Mouse (Mus musculus) stomach, embryonic 15.5 days (tissue): ENCODE measurements around the gene Arhgef38. TPM values are rescaled to one million over a fixed set of nuclear protein-coding genes. Genes with fewer than 3 reads are reported as not detected.

Experiments used
- ATAC-seq: fragments of 200-750 bp; cut with Nextera tagmentation; 2 replicates; pipeline ENCODE4 v1.8.0; 2017; ENCODE audit warnings: low read depth, moderate number of reproducible peaks, moderate TSS enrichment; ENCODE audit not compliant: insufficient read depth, low FRiP score
- H3K27ac ChIP-seq: fragments of 300-500 bp; sonication (generic); 2 replicates; pipeline ENCODE4 v1.5.1; 2015; ENCODE audit warnings: mild to moderate bottlenecking, inconsistent platforms
- H3K27me3 ChIP-seq: fragments of 300-500 bp; sonication (generic); replicated peaks from 2 replicates; pipeline ENCODE4 v1.6.1; 2015; ENCODE audit warnings: inconsistent platforms
- H3K36me3 ChIP-seq: fragments of 300-500 bp; sonication (generic); 2 replicates; pipeline ENCODE4 v1.6.1; 2015; ENCODE audit warnings: inconsistent platforms
- H3K4me1 ChIP-seq: fragments of 300-500 bp; sonication (generic); 2 replicates; pipeline ENCODE4 v1.6.1; 2015; ENCODE audit warnings: inconsistent platforms
- H3K4me2 ChIP-seq: fragments of 300-500 bp; sonication (generic); 2 replicates; pipeline ENCODE4 v1.6.1; 2015; ENCODE audit warnings: mild to moderate bottlenecking, inconsistent platforms
- H3K4me3 ChIP-seq: fragments of 300-500 bp; sonication (generic); replicated peaks from 2 replicates; pipeline ENCODE4 v1.5.1; 2015; ENCODE audit warnings: inconsistent platforms
- H3K9ac ChIP-seq: fragments of 300-500 bp; sonication (generic); 2 replicates; pipeline ENCODE4 v1.6.1; 2015; ENCODE audit warnings: inconsistent platforms
- H3K9me3 ChIP-seq: fragments of 300-500 bp; sonication (generic); 2 replicates; pipeline ENCODE4 v1.6.1; 2016; ENCODE audit warnings: inconsistent platforms
- WGBS: fragments of 180-500 bp; shearing (Covaris S2); methylation state at CpG from one replicate; pipeline ENCODE4 v1.1.7; 2015; 5-methylcytosine and 5-hydroxymethylcytosine counted together
- polyA plus RNA-seq: library from polyadenylated mRNA; unstranded; fragments of >200 nt; fragmentation: Nextera tagmentation; extraction: Ambion mirVana; gene quantifications from 2 replicates; pipeline ENCODE4 v1.2.1, GENCODE M21; 2015

The Arhgef38 gene
- polyA plus RNA-seq, 1 experiment from 2014 or later = 2.0 TPM

DNA sequence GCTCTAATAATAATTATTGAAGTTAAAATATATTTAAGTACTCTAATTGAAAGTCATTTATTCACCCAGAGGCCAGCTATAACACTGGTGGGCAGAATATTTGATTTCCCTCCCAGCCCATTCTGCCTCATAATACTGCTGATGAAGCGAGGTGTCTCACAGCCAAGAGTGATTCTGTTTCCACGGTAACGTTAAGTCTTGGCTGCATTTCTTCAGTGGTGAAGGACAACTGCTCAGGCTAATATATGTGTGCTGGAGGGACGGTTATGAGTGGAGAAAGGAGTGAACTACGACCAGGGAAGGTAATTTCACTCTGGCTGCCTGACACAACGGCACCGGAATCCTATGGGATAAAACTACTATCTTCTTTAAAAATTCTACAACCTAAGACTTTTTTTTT lies 71.6 kb downstream of the Arhgef38 start:
- Histone ChIP-seq H3K36me3 (no peaks in the 10 kb centered on the region), H3K27me3 (no peaks in the 10 kb centered on the region), H3K4me3 (no peak overlapping the region), H3K9ac (no peak overlapping the region), H3K4me2 (no peak overlapping the region), H3K9me3 (no peaks in the 10 kb centered on the region), H3K4me1 (no peaks in the 10 kb centered on the region), H3K27ac (no peak overlapping the region)
- ATAC-seq = no peak
- 64% methylated on average over 7 of the region's 7 CpGs for WGBS

DNA sequence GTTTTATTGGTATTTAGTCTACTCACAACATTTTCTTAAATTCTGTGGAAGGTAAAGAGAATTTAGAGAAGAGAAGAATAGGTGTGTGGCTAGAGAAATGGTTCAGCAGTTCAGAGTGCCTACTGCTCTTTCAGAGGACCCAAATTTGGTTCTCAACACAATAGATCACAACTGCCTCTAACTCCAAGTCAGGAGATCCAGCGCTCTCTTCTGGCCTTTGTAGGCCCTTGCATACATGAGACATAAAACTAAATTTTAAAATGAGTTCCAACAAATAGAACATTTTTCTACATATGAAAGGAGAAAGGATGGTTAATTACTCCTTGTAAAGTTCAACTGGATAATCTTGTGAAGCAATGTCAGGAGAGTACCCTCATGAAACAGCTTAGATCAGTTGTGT lies 73.3 kb downstream of the Arhgef38 start:
- no peaks in the 10 kb centered on the region for H3K9me3 ChIP-seq
- H3K4me2 ChIP-seq = no peak overlapping the region
- no peak overlapping the region for H3K9ac ChIP-seq
- WGBS = 90% methylated on average over 1 of the region's 1 CpGs
- ATAC-seq = no peak
- no peaks in the 10 kb centered on the region for H3K27me3 ChIP-seq
- no peaks in the 10 kb centered on the region for H3K4me1 ChIP-seq
- H3K27ac ChIP-seq = no peak overlapping the region
- no peaks in the 10 kb centered on the region for H3K36me3 ChIP-seq
- H3K4me3 ChIP-seq = no peak overlapping the region

DNA sequence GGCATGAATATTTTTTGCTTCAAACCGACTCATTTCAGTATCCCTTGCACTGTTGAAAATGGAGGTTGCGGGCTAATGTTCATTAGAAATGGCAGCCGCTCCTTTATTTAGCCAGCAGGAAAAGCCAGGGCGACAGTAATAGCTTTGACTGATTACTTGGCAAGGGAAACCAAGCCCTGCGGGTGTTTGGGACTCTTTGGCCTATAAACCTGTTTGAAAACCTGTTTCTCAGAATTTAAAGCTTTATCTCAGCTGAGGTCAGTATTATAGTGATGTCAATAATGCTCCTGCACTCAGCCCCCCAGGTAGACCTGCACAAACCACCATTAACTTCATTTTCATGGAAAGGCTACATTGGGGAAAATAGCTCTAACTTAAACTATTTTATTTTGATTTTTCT lies 76.5 kb downstream of the Arhgef38 start:
- Histone ChIP-seq H3K36me3 (no peaks in the 10 kb centered on the region), H3K9ac (no peak overlapping the region), H3K4me1 (no peaks in the 10 kb centered on the region), H3K27ac (no peak overlapping the region), H3K4me2 (no peak overlapping the region), H3K27me3 (no peaks in the 10 kb centered on the region), H3K4me3 (no peak overlapping the region), H3K9me3 (no peaks in the 10 kb centered on the region)
- 31% methylated on average over 5 of the region's 5 CpGs for WGBS
- peak; percentile 43; the same call in 1 of the 2 replicates for ATAC-seq

DNA sequence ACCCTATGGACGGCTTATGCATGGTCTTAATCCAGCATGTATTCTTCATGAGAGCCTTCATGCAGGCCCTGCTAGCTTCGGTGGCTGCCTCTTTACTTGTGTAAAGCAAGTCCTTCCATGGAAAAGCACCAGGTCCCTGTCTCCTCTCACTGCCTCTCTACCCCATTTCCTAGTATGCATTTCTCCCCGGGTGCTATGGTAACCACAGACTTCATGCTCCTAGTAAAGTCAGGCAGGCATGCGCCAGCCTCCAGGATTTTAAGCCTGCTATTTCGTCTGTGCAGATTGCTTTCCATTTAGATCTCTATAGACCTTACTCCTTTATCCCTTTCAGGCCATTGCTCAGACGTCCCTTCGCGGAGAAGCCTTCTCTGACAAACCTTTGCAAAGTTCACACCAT lies 80.1 kb downstream of the Arhgef38 start:
- no peaks in the 10 kb centered on the region for H3K27me3 ChIP-seq
- H3K36me3 ChIP-seq = no peaks in the 10 kb centered on the region
- no peaks in the 10 kb centered on the region for H3K4me1 ChIP-seq
- no peak overlapping the region for H3K4me2 ChIP-seq
- H3K27ac ChIP-seq = no peak overlapping the region
- ATAC-seq = no peak
- no peaks in the 10 kb centered on the region for H3K9me3 ChIP-seq
- no peak overlapping the region for H3K4me3 ChIP-seq
- no peak overlapping the region for H3K9ac ChIP-seq
- WGBS = 79% methylated on average over 8 of the region's 8 CpGs

DNA sequence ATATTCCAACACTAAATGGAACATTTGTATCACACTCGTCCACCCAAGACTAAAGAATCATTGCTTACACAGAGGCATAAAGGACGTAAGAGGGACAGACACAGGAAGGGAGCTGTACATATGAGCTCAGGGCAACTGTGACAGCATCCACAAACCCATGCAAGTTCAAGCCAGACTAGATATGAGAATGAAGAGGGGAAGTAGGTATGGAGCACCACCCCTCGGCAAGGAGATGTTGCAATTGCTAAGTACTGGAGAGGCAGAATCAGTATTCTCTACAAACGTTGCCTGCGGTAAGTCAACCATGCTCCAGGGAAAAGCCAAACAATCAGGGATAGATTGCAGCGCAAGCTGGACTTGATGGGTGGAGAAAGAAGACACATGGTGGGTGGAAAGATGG lies 81.1 kb downstream of the Arhgef38 start:
- Histone ChIP-seq H3K9me3 (no peaks in the 10 kb centered on the region), H3K27ac (no peak overlapping the region), H3K4me2 (no peak overlapping the region), H3K9ac (no peak overlapping the region), H3K4me3 (no peak overlapping the region), H3K36me3 (no peaks in the 10 kb centered on the region), H3K4me1 (no peaks in the 10 kb centered on the region), H3K27me3 (no peaks in the 10 kb centered on the region)
- WGBS = 60% methylated on average over 6 of the region's 6 CpGs
- no peak for ATAC-seq

DNA sequence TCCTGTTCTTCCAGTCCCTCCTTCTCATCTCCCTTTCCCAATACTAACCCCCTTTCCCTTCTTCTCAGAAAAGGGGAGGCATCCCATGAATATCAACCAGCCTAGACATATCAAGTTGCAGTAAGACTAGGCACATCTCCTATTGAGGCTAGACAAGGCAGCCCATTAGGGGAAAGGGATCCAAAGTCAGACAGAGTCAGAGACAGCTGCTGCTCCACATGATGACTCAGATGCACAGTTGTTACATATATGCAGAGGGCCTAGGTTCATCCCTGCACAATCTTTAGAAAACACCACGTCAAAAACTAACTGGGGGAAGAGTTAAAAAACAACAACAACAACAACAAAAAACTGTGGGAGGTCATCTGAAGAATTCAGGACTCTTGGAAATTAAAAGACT lies 81.9 kb downstream of the Arhgef38 start:
- WGBS = 63% methylated on average over 1 of the region's 1 CpGs
- no peak for ATAC-seq
- Histone ChIP-seq H3K36me3 (no peaks in the 10 kb centered on the region), H3K4me3 (no peak overlapping the region), H3K4me2 (no peak overlapping the region), H3K27ac (no peak overlapping the region), H3K9ac (no peak overlapping the region), H3K9me3 (no peaks in the 10 kb centered on the region), H3K27me3 (no peaks in the 10 kb centered on the region), H3K4me1 (no peaks in the 10 kb centered on the region)

DNA sequence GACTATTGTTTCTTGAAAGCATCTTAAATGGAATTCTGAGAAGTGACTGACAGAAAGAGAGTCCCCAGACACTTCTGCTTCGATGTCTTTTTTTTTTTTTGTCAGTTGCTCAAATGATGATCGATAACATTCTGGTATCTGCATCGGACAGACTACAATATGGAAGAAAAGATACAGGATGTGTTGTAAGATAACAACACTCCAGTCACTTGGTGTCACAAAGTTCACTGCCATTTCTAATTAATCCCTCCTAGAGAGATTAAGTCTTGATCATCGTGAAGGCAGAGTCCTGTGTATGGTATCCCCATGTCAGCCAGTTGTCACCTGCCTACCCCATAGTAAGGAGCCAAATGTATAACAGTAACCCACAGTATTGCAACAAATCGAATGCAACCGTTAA lies 83.1 kb downstream of the Arhgef38 start:
- no peak for ATAC-seq
- H3K27me3 ChIP-seq = no peaks in the 10 kb centered on the region
- H3K4me2 ChIP-seq = no peak overlapping the region
- no peak overlapping the region for H3K4me3 ChIP-seq
- H3K9me3 ChIP-seq = no peaks in the 10 kb centered on the region
- no peak overlapping the region for H3K9ac ChIP-seq
- H3K4me1 ChIP-seq = no peaks in the 10 kb centered on the region
- WGBS = 85% methylated on average over 6 of the region's 6 CpGs
- H3K27ac ChIP-seq = no peak overlapping the region
- H3K36me3 ChIP-seq = no peaks in the 10 kb centered on the region

DNA sequence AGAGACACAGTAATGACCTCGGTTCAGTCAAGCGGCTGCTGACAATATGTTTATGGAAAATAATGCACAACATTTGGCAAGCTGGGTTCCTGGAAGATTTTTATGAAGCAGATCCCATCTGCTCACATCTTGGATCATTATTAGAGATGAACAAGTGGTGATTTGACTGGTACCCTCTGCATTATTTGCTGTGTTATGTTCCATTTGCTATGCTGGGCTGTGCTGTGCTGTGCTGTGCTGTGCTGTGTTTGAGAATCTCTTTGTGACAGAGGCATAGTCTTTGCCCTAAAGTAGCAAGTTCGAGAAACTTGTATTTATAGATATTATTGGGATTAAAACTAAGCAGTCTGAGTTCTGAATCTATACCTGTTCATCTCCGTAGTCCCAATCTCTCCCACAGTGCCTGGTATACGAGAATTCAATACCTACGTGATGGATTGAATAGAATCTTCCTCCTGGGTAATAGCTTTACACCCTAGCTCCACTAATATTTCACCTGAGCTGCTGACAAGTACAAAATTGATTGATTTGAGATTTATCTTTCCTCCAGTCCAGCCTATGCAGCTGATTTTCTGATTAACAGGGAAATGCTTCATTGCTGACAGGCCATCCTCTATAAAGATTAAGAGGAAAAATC lies 90.1 kb downstream of the Arhgef38 start:
- no peak overlapping the region for H3K4me2 ChIP-seq
- ATAC-seq = no peak
- 76% methylated on average over 6 of the region's 6 CpGs for WGBS
- H3K36me3 ChIP-seq = no peaks in the 10 kb centered on the region
- no peak overlapping the region for H3K9ac ChIP-seq
- no peak overlapping the region for H3K4me3 ChIP-seq
- no peak overlapping the region for H3K27ac ChIP-seq
- no peaks in the 10 kb centered on the region for H3K9me3 ChIP-seq
- no peaks in the 10 kb centered on the region for H3K27me3 ChIP-seq
- H3K4me1 ChIP-seq = no peaks in the 10 kb centered on the region

DNA sequence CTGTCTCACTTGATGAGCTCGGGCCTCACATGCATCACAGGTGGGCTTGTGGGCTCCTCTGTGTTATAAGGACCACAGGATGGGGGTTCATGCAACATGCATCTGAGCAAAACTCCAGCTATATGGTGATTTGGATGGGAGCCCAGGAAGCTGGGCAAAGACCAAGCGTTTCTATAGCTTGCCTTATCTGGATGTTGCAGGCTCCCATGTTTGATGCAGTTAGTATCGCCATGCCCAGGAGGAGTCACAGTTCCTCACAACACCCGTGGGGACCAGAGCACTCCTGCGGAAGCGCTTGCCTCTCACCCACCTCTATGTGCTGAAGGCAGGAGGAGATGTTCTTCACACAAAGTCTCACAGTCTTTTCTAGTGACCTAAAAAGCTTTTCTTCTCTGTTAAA lies 92.9 kb downstream of the Arhgef38 start:
- ATAC-seq = no peak
- Histone ChIP-seq H3K4me2 (no peak overlapping the region), H3K4me1 (no peaks in the 10 kb centered on the region), H3K27me3 (no peaks in the 10 kb centered on the region), H3K9ac (no peak overlapping the region), H3K27ac (no peak overlapping the region), H3K9me3 (no peaks in the 10 kb centered on the region), H3K36me3 (no peaks in the 10 kb centered on the region), H3K4me3 (no peak overlapping the region)
- WGBS = 82% methylated on average over 6 of the region's 6 CpGs

DNA sequence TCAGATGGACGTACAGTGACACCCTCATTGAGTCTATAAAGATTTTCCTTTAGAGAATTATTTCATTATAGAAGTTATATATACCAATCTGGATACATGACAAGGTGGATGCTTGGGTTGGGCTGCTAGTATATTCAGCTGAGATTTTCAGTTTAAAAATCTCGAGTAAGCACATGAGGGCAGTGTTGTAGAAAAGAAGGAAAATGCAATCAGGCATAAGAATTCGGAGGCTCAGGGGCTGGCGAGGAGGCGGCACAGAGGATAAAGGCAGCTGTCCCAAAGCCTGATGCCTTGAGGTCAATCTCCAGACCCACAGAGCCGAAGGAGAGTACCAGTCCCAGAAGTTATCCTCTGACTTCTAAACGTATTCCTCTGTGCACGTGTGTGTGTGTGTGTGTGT lies 102.1 kb downstream of the Arhgef38 start:
- Histone ChIP-seq H3K36me3 (no peaks in the 10 kb centered on the region), H3K27ac (no peak overlapping the region), H3K27me3 (no peaks in the 10 kb centered on the region), H3K4me2 (no peak overlapping the region), H3K9me3 (no peaks in the 10 kb centered on the region), H3K4me3 (no peak overlapping the region), H3K9ac (no peak overlapping the region), H3K4me1 (no peaks in the 10 kb centered on the region)
- ATAC-seq = no peak
- WGBS = 74% methylated on average over 8 of the region's 8 CpGs

DNA sequence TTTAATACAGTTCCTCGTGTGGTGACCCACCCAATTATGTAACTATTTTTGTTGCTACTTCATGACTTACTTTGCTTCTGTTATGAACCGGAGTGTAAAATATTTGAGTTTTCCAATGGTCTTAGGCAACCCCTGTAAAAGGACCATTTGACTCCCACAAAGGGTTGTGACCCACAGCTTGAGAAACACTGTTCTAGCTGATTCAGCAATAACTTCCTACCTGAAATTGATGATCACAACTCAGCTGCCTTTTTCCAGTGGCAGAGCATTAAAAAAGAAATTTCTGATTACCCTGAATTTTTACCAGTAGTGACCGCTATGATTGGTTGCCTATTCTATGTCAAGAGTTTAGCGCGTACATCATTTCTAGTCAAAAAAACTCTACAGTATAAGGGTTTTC lies 103.4 kb downstream of the Arhgef38 start:
- WGBS = 87% methylated on average over 5 of the region's 5 CpGs
- no peak overlapping the region for H3K4me2 ChIP-seq
- H3K9ac ChIP-seq = no peak overlapping the region
- H3K27ac ChIP-seq = no peak overlapping the region
- no peaks in the 10 kb centered on the region for H3K9me3 ChIP-seq
- H3K27me3 ChIP-seq = no peaks in the 10 kb centered on the region
- ATAC-seq = no peak
- H3K4me1 ChIP-seq = no peaks in the 10 kb centered on the region
- no peak overlapping the region for H3K4me3 ChIP-seq
- H3K36me3 ChIP-seq = no peaks in the 10 kb centered on the region

DNA sequence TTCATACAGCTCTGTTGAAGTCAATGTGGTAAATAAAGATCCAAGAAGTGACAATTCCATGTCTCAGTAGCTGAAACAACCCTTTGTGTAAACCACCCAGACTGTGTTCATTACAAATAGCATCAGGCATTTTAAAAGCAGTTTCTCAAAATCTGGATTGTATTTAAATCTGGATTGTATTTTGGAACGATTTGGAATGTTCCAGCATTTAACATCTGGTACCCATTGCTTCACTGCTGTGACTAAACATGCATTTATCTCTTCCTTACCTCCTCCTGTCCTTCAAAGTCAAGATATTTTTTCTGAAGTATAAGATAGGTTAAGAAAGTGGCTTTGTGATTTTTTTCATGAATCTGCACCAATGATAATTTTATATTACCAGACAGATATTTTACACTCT lies 121.5 kb downstream of the Arhgef38 start:
- ATAC-seq = no peak
- H3K27me3 ChIP-seq = no peaks in the 10 kb centered on the region
- no peaks in the 10 kb centered on the region for H3K4me1 ChIP-seq
- H3K4me3 ChIP-seq = no peak overlapping the region
- 65% methylated on average over 1 of the region's 1 CpGs for WGBS
- H3K27ac ChIP-seq = no peak overlapping the region
- H3K9me3 ChIP-seq = no peaks in the 10 kb centered on the region
- H3K36me3 ChIP-seq = peaks cover 5% of the 10 kb centered on the region
- no peak overlapping the region for H3K9ac ChIP-seq
- no peak overlapping the region for H3K4me2 ChIP-seq

DNA sequence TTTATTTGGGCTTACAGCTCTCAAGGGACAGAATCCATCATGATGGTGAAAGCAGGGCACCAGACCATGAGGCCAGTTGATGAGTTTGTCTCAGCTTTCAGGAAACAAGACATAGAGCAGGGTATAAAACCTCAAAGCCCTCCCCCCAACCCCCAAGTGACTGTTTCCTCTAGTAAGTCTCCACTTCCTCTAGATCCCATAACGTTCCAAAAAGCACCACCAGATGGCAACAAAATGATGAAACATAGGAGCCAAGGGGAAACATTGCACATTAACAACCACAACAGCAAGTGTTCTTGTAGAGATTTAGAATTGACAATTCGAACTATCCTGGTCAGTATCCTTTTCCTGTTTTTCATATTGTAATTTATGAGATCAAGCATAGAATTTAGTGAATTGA lies 123.0 kb downstream of the Arhgef38 start:
- Histone ChIP-seq H3K4me1 (no peaks in the 10 kb centered on the region), H3K4me3 (no peak overlapping the region), H3K36me3 (peaks cover 7% of the 10 kb centered on the region), H3K4me2 (no peak overlapping the region), H3K27me3 (no peaks in the 10 kb centered on the region), H3K9me3 (no peaks in the 10 kb centered on the region), H3K9ac (no peak overlapping the region), H3K27ac (no peak overlapping the region)
- ATAC-seq = no peak
- WGBS = 32% methylated on average over 2 of the region's 2 CpGs
